In the genomic region with DNA sequence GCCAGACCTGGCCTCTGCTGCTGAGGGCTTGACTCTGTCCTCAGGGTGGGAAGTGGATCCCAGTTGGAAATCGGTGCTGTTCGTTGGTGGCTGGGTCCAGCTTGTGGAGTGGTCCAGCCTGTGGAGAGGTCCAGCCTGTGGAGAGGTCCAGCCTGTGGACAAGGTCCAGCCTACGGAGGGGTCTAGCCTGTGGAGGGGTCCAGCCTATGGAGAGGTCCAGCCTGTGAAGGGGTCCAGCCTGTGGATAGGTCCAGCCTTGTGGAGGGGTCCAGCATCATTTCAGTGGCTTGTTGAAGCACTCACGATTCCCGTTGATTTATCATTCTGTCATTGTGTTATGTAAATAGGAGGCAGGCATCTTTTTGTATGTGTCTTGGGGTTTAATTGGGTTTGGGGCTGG, we compare ENCODE assay signal across 17 mouse cellular contexts.
"Had no signal": no experiment of that assay in that cellular context is flagged by ENCODE, and none has a peak within 500 bp of the region (broad histone marks: within the 10 kb centered on the region; RNA-seq: fewer than 3 reads in every experiment).

No protein-coding gene starts in this region.

- H3K4me3 ChIP-seq: liver, embryonic 15.5 days; lung, embryonic 15.5 days; megakaryocyte, embryonic 14.5 days; midbrain, embryonic 12.5 days; neural tube, embryonic 12.5 days had no signal

- H3K4me1 ChIP-seq: liver, embryonic 15.5 days; megakaryocyte, embryonic 14.5 days; neural tube, embryonic 12.5 days had no signal

- H3K9me3 ChIP-seq: liver, embryonic 15.5 days; lung, embryonic 15.5 days; megakaryocyte, embryonic 14.5 days; midbrain, embryonic 12.5 days; neural tube, embryonic 12.5 days had no signal

- H3K27me3 ChIP-seq: liver, embryonic 15.5 days; lung, embryonic 15.5 days; midbrain, embryonic 12.5 days; neural tube, embryonic 12.5 days had no signal

- H3K27ac ChIP-seq: liver, embryonic 15.5 days; lung, embryonic 15.5 days; macrophage; midbrain, embryonic 12.5 days; neural tube, embryonic 12.5 days had no signal

- ATAC-seq: liver, postnatal 0 days; lung, postnatal 0 days; midbrain, embryonic 16.5 days had no signal

- H3K36me3 ChIP-seq: liver, embryonic 15.5 days; lung, embryonic 15.5 days; midbrain, embryonic 12.5 days; neural tube, embryonic 12.5 days had no signal

- H3K9ac ChIP-seq: liver, embryonic 15.5 days; liver, postnatal 0 days; lung, embryonic 15.5 days; midbrain, embryonic 12.5 days; neural tube, embryonic 12.5 days had no signal

- DNase-seq: liver, postnatal 0 days; lung, adult 2 months; lung, postnatal 14 days; lung, postnatal 36 days; midbrain, embryonic 14.5 days; right cerebral cortex, postnatal 14 days; thymus, adult 2 months; thymus, postnatal 25 days; thymus, postnatal 4 days had no signal

- H3K4me2 ChIP-seq: liver, embryonic 15.5 days; lung, embryonic 15.5 days; midbrain, embryonic 12.5 days; neural tube, embryonic 12.5 days had no signal
